Mouse (Mus musculus) heart, embryonic 14.5 days (tissue): ENCODE results near the gene Dnajc30. TPM values are rescaled to one million over a fixed set of nuclear protein-coding genes. Genes with fewer than 3 reads are reported as not detected.

Experiments
- ATAC-seq: fragments of 200-750 bp; cut with Nextera tagmentation; 2 replicates; pipeline ENCODE4 v1.8.0; 2017; ENCODE audit warnings: low read depth, moderate TSS enrichment; ENCODE audit not compliant: insufficient number of reproducible peaks, insufficient read depth, low FRiP score
- H3K27ac ChIP-seq, 2 experiments: fragments of 200-500 bp in 1 of 2; fragments of 300-500 bp in 1 of 2; sonication (generic) in 1 of 2; replicated peaks in 1 of 2; 2 replicates each; pipeline ENCODE4 v1.5.1; 2012 to 2014; ENCODE audit warnings: low read depth in 2 of 2, low read length in 2 of 2, control low read depth in 1 of 2, mild to moderate bottlenecking in 1 of 2, mixed read lengths in 1 of 2; ENCODE audit not compliant: control insufficient read depth in 1 of 2, insufficient read depth in 1 of 2
- H3K27me3 ChIP-seq: fragments of 300-500 bp; sonication (generic); 2 replicates; pipeline ENCODE4 v1.6.1; 2014; ENCODE audit warnings: mild to moderate bottlenecking, low read length, control low read depth; ENCODE audit not compliant: control insufficient read depth, insufficient read depth
- H3K36me3 ChIP-seq: fragments of 300-500 bp; sonication (generic); 2 replicates; pipeline ENCODE4 v1.6.1; 2014; ENCODE audit warnings: mild to moderate bottlenecking, control low read depth, low read length, mixed read lengths; ENCODE audit not compliant: control insufficient read depth, insufficient read depth
- H3K4me1 ChIP-seq, 2 experiments: fragments of 200-500 bp in 1 of 2; fragments of 300-500 bp in 1 of 2; sonication (generic) in 1 of 2; 2 replicates each; pipeline ENCODE4 v1.6.1; 2012 to 2014; ENCODE audit warnings: low read length in 2 of 2, control low read depth in 1 of 2, mixed read lengths in 1 of 2; ENCODE audit not compliant: control insufficient read depth in 2 of 2, insufficient read depth in 2 of 2
- H3K4me2 ChIP-seq: fragments of 300-500 bp; sonication (generic); 2 replicates; pipeline ENCODE4 v1.6.1; 2014; ENCODE audit warnings: mild to moderate bottlenecking, low read length
- H3K4me3 ChIP-seq, 2 experiments: fragments of 200-500 bp in 1 of 2; fragments of 300-500 bp in 1 of 2; sonication (generic) in 1 of 2; 2 replicates each; pipeline ENCODE4 v1.5.1; 2012 to 2014; ENCODE audit warnings: low read length in 2 of 2, mild to moderate bottlenecking in 2 of 2, control low read depth in 1 of 2, low read depth in 1 of 2, moderate library complexity in 1 of 2; ENCODE audit not compliant: control insufficient read depth in 1 of 2, insufficient read depth in 1 of 2
- H3K9ac ChIP-seq: fragments of 300-500 bp; sonication (generic); 2 replicates; pipeline ENCODE4 v1.6.1; 2014; ENCODE audit warnings: mild to moderate bottlenecking, low read length
- H3K9me3 ChIP-seq: fragments of 300-500 bp; sonication (generic); 2 replicates; pipeline ENCODE4 v1.6.1; 2016; ENCODE audit warnings: low read length, control low read depth; ENCODE audit not compliant: control insufficient read depth
- WGBS: fragments of 180-500 bp; shearing (Covaris S2); extraction: QIAGEN DNeasy Blood & Tissue Kit; methylation state at CpG from one replicate; pipeline ENCODE4 v1.1.7; 2014; 5-methylcytosine and 5-hydroxymethylcytosine counted together
- polyA plus RNA-seq: library from polyadenylated mRNA; unstranded; fragments of >200 nt; fragmentation: Nextera tagmentation; extraction: Ambion mirVana; gene quantifications from 2 replicates; pipeline ENCODE4 v1.2.1, GENCODE M21; 2014

Gene Dnajc30
- polyA plus RNA-seq, 1 experiment from 2014 or later: 31.1 TPM

DNA sequence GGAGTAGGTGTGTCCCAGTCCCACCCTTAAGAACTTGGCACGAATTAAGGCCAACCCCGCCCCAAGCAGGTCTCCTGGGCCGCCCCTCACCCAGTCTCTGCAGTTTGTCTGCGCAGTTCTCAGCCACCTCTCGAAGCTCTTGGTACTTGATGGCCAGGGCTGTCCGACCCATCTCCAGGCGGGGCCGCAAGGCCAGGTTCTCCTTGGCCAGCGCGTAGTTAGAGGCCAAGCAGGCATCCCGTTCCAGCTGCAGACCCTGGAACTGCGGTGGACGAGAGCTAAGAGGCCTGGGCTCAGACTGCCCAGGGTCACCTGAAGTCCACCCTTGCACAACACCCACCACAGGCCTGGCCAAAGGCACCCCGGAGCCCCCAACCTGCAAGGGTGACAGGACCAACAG is 12.4 kb downstream of the Dnajc30 start:
- H3K27ac ChIP-seq: no peak overlapping the region
- H3K27me3 ChIP-seq: peaks cover 4% of the 10 kb centered on the region; the same call in 1 of the 2 replicates
- H3K9me3 ChIP-seq: no peaks in the 10 kb centered on the region
- peaks cover 0 to 7% of the 10 kb centered on the region in 2 experiments; a peak in 2 of 4 replicates for H3K4me1 ChIP-seq
- no peak overlapping the region for H3K4me3 ChIP-seq
- ATAC-seq: no peak
- WGBS: 86% methylated on average over 14 of the region's 14 CpGs
- H3K4me2 ChIP-seq: no peak overlapping the region
- no peak overlapping the region for H3K9ac ChIP-seq
- H3K36me3 ChIP-seq: no peaks in the 10 kb centered on the region

DNA sequence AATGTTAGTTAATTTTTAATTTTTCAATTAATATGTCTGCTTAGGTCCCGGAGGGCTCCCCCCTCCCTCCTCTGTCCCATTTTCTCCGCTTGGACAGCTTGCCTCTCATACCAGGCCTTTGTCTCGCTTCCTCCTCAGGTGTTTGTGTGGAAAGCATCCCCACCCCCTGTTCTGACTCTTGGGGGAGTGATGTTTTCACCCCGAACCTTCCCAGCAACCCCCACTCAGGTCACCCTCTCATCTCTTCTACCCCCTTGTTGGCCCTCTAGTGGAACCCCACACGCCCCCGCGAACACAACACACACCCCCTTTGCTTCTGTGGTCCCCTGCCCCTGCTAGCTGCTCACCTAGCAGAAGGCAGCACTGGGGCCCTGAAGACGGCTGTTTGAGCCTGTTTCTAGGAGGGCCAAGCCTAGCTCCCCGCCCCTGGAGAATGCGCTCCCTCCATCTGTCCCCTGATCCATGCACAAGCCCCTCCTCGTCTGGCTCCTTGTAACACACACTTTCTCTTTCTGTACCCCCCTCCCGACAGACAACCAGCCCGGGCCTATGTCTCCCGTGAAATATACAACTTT is 13.0 kb downstream of the Dnajc30 start:
- Histone ChIP-seq H3K9ac (peak overlapping the region; percentile 95), H3K9me3 (no peaks in the 10 kb centered on the region), H3K4me1 (peaks cover 0 to 7% of the 10 kb centered on the region in 2 experiments; a peak in 2 of 4 replicates), H3K36me3 (no peaks in the 10 kb centered on the region), H3K27ac (no peak overlapping the region), H3K4me2 (peak overlapping the region; percentile 97), H3K4me3 (peak overlapping the region; percentile 86 to 94), H3K27me3 (peaks cover 4% of the 10 kb centered on the region; the same call in 1 of the 2 replicates)
- no peak for ATAC-seq
- 35% methylated on average over 14 of the region's 14 CpGs for WGBS

- Histone ChIP-seq H3K4me2 (peak within 1 kb of the TSS; percentile 97), H3K4me3 (peak within 1 kb of the TSS; percentile 86 to 94), H3K36me3 (no peaks in the 10 kb centered on the region), H3K9me3 (no peaks in the 10 kb centered on the region), H3K4me1 (peaks cover 0 to 7% of the 10 kb centered on the region in 2 experiments; a peak in 2 of 4 replicates), H3K27ac (peak within 1 kb of the TSS in 1 of 2 experiments; percentile 24; a peak in 1 of 4 replicates), H3K27me3 (peaks cover 4% of the 10 kb centered on the region; the same call in 1 of the 2 replicates), H3K9ac (peak within 1 kb of the TSS; percentile 95)
- WGBS: under 1% methylated on average over 65 of the region's 83 CpGs
- peak; percentile 82 for ATAC-seq
Measured at GRCm38 (mm10) chr5:135077564-135078481, 13.8 kb downstream of the Dnajc30 start, which contains the start of gene Vps37d. TSS of gene Vps37d (minus strand) at chr5:135078266.

- ATAC-seq: no peak
- H3K9ac ChIP-seq: peak overlapping the region; percentile 95
- 2% methylated on average over 11 of the region's 11 CpGs for WGBS
Measured at GRCm38 (mm10) chr5:135078482-135078810, 14.4 kb downstream of the Dnajc30 start.

DNA sequence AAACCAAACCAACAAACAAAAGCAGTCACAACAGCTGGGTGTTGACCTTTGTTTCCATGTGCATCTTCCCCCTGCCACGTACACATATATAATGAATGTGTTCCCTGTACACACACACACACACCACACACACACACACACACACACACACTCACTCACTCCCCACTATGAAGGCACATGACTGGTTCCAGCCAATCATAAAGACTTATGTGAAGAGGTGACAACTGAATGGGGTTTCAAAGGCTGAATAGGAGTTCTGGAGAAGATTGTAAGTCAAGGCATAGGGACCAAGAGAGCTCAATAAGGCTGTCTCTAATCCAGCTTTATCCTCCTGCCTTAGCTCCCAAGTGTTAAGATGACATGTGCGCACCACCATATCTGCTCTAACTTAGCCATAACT is 15.6 kb downstream of the Dnajc30 start:
- Histone ChIP-seq H3K27me3 (peaks cover 4% of the 10 kb centered on the region; the same call in 1 of the 2 replicates), H3K4me1 (peaks cover 0 to 7% of the 10 kb centered on the region in 2 experiments; a peak in 2 of 4 replicates), H3K9me3 (no peaks in the 10 kb centered on the region), H3K4me2 (no peak overlapping the region), H3K27ac (no peak overlapping the region), H3K9ac (no peak overlapping the region), H3K36me3 (no peaks in the 10 kb centered on the region), H3K4me3 (no peak overlapping the region)
- ATAC-seq: no peak
- 83% methylated on average over 2 of the region's 2 CpGs for WGBS

More at GRCm38 (mm10) chr5:135078482-135078810, 14.4 kb downstream of the Dnajc30 start:
- Histone ChIP-seq H3K4me3 (peak overlapping the region; percentile 86 to 94), H3K36me3 (no peaks in the 10 kb centered on the region), H3K4me1 (peaks cover 0 to 7% of the 10 kb centered on the region in 2 experiments; a peak in 2 of 4 replicates), H3K4me2 (peak overlapping the region; percentile 97), H3K27ac (no peak overlapping the region), H3K27me3 (peaks cover 4% of the 10 kb centered on the region; the same call in 1 of the 2 replicates), H3K9me3 (no peaks in the 10 kb centered on the region)

- Histone ChIP-seq H3K9ac (no peak overlapping the region), H3K4me2 (no peak overlapping the region), H3K9me3 (no peaks in the 10 kb centered on the region), H3K4me1 (peaks cover 0 to 7% of the 10 kb centered on the region in 2 experiments; a peak in 2 of 4 replicates), H3K4me3 (no peak overlapping the region), H3K27ac (no peak overlapping the region), H3K27me3 (peaks cover 6% of the 10 kb centered on the region; the same call in 1 of the 2 replicates), H3K36me3 (no peaks in the 10 kb centered on the region)
- WGBS: 89% methylated on average over 5 of the region's 5 CpGs
- ATAC-seq: no peak
Measured at GRCm38 (mm10) chr5:135080539-135080938, 16.5 kb downstream of the Dnajc30 start.

DNA sequence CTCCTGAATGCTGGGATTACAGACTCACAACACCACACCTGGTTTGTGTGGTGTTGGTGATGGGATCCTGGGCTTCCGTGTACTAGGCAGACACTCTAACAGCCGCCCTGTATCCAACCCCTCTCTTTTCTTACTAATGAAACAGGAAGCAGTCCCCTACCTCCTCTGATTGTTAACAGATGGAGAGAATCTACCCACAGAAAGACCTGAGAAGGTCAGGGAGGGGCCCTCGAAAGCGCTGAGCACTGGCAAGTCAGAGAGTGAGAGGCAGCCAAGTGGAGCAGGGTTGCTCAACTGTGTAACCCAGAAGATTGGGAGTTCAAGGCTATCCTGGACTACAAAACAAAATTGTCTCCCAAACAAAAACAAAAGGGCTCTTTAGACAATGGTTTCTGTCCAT is 22.9 kb downstream of the Dnajc30 start:
- Histone ChIP-seq H3K27me3 (peaks cover 53% of the 10 kb centered on the region), H3K4me3 (no peak overlapping the region), H3K4me1 (0 out of 4 replicates have a peak, but pooled peaks cover 0 to 2% of the 10 kb centered on the region in 2 experiments), H3K27ac (no peak overlapping the region), H3K9me3 (no peaks in the 10 kb centered on the region), H3K4me2 (no peak overlapping the region), H3K9ac (no peak overlapping the region), H3K36me3 (no peaks in the 10 kb centered on the region)
- 56% methylated on average over 4 of the region's 4 CpGs for WGBS
- no peak for ATAC-seq
